Mouse (Mus musculus): ENCODE measurements around the gene Pck1. TPM values are rescaled to one million over a fixed set of nuclear protein-coding genes. Genes with fewer than 3 reads are reported as not detected.

The Pck1 gene
- polyA plus RNA-seq, 1 experiment from 2014 or later, result not detected

Other genes with a start within 250 kb of the Pck1 start
- 16.6 and 17.9 TPM in 2 replicates for gene Bmp7, start 212.7 kb upstream of the Pck1 start, polyA plus RNA-seq (2014; fragmentation: Nextera tagmentation; extraction: Ambion mirVana)
- 0.71 and 0.74 TPM in 2 replicates for gene Spo11, start 175.3 kb upstream of the Pck1 start, polyA plus RNA-seq (2014; fragmentation: Nextera tagmentation; extraction: Ambion mirVana)
- 134 TPM in 2 replicates for gene Rae1, start 152.9 kb upstream of the Pck1 start, polyA plus RNA-seq (2014; fragmentation: Nextera tagmentation; extraction: Ambion mirVana)
- gene Rbm38, start 132.6 kb upstream of the Pck1 start, polyA plus RNA-seq (2014; fragmentation: Nextera tagmentation; extraction: Ambion mirVana), result 57.0 and 63.3 TPM in 2 replicates
- 0.06 TPM in 2 replicates for gene Ctcfl, start 33.5 kb upstream of the Pck1 start, polyA plus RNA-seq (2014; fragmentation: Nextera tagmentation; extraction: Ambion mirVana)
- gene Zbp1, start 65.9 kb downstream of the Pck1 start, polyA plus RNA-seq (2014; fragmentation: Nextera tagmentation; extraction: Ambion mirVana), result 0.33 TPM in 1 of 2 replicates, not detected in the other
- 3.4 and 5.0 TPM in 2 replicates for gene Pmepa1, start 123.5 kb downstream of the Pck1 start, polyA plus RNA-seq (2014; fragmentation: Nextera tagmentation; extraction: Ambion mirVana)

Data from hindbrain, embryonic 11.5 days (tissue).